Mouse (Mus musculus): ENCODE results near the gene Ctdnep1.

The Ctdnep1 gene

DNA sequence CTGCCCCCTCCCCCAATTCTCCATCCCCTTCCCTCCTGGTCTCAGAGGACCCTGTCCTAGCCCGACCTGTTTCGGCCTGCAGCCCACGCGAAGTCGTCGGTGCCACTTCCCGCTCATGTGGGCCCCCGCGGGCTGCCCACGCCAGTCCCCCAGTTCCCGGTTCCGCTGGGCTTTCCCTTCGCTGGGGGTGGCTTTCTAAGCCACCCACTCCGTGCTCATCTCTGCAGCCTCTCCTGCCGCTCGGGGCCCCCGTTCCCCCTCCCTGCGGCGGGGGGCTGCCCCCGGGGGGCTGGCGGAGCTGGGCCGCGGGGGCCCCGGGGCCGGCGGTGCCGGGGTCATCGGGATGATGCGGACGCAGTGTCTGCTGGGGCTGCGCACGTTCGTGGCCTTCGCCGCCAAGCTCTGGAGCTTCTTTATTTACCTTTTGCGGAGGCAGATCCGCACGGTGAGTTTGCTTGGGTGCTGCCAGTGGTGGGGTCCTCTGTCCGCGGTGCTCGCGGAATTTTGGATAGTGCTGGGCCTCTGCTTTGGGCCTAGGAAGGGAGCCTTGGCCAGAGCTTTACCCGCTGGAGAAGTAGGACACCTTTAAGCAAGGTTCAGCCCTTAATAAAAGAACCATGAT is at the start of gene Ctdnep1:
Gene Ctdnep1 (plus strand): TSS at position 16 of the 622 bp plus-strand sequence.
- ChIA-PET POLR2A (interaction anchor here (0.6 to 8.0 kb wide), 89 partner anchors 8 to 719 kb away, joined by 3 to 137 read pairs (median 5); partner anchors contain the start of genes 2810408A11Rik (in 3 of the 4), Cldn7 (in 3 of the 4), Eif5a (in 3 of the 4) and Gabarap (in 3 of the 4)), CTCF (interaction anchor here (0.6 to 1.9 kb wide), 12 partner anchors 10 to 250 kb away, joined by 3 to 18 read pairs (median 6); partner anchors contain the start of gene Gabarap (in 1 of the 4))

DNA sequence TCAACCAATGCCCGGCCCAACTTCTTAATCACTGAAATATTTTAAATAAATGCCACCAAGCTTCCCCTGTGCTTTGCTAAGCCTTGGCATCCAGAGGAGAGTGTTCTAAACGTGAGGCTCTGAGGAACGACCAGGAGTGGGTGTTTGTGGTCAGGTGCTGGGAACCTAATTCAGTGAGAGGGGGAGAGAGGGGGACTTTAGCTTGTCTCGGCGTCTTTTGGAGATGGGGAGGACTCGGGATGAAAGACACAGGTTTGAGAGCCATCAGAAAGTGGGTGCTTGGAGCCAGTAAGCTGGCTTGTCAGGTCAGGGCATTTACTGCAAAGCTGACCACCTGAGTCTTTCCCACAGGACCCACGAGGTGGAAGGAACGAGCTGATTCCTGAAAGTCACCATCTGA is 49.2 kb upstream of the Ctdnep1 start:
- ChIA-PET POLR2A (interaction anchor here in 2 of 4 experiments (0.5 to 19.7 kb wide), 9 partner anchors 11 to 487 kb away, joined by 3 to 350 read pairs (median 3); partner anchors contain the start of genes Eif5a (in 2 of the 2), Dvl2 (in 1 of the 2), Gps2 (in 1 of the 2) and Slc2a4 (in 1 of the 2)), CTCF (interaction anchor here (0.8 to 11.3 kb wide), 10 partner anchors 17 to 68 kb away, joined by 3 to 378 read pairs (median 4); partner anchors contain the start of genes Slc2a4 (in 2 of the 4), 2810408A11Rik (in 1 of the 4), Dvl2 (in 1 of the 4) and Neurl4 (in 1 of the 4))

DNA sequence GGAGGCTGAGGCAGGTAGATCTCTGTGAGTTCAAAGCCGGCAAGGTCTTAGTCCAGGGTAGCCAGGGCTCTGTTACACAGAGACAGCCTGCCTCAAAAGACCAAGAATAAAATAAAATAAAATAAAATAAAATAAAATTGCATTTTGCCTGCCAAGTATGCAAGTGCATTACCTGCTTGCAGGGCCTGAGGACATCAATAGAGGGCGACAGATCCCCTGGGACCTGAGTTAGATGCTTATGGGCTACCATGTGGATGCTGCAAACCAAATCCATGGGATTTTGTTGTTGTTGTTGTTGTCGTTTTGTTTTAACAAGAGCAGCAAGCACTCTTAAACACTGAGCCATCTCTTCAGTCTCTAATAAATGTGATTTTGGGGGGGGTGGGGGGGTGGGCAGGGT is 48.7 kb upstream of the Ctdnep1 start:
- CTCF ChIA-PET: interaction anchor here in 3 of 4 experiments (0.7 to 11.3 kb wide), 9 partner anchors 10 to 68 kb away, joined by 3 to 378 read pairs (median 5); partner anchors contain the start of genes Slc2a4 (in 2 of the 3), 2810408A11Rik (in 1 of the 3), Dvl2 (in 1 of the 3) and Eif5a (in 1 of the 3)

DNA sequence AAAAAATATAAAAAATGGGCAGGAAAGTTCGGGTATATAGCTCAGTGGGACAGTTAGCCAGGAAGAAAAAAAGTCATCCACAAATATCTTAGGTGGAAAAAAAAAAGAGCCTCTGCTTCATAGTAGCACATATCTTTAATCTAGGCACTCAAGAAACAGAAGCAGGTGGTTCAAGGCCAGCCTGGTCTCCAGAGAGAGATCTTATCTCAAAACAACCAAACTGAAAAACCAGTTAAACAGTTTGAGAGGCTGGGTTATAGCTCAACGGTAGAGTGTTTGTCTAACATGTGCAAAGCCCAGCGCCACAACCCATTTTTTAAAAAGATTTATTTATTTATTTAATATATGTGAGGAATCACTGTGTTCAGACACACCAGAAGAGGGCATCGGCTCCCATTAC is 47.9 kb upstream of the Ctdnep1 start:
- CTCF ChIA-PET: interaction anchor here (0.6 to 11.3 kb wide), 33 partner anchors 7 to 405 kb away, joined by 3 to 378 read pairs (median 5); partner anchors contain the start of genes Slc2a4 (in 4 of the 4), Eif5a (in 2 of the 4), Tmem95 (in 2 of the 4) and Acadvl (in 1 of the 4)
- POLR2A ChIA-PET: interaction anchor here (0.6 to 19.7 kb wide), 10 partner anchors 11 to 280 kb away, joined by 3 to 350 read pairs (median 16); partner anchors contain the start of genes Eif5a (in 4 of the 4), Slc2a4 (in 2 of the 4), Cldn7 (in 1 of the 4) and Gps2 (in 1 of the 4)

More for the DNA sequence above, 48.7 kb upstream of the Ctdnep1 start:
- POLR2A ChIA-PET: interaction anchor here in 2 of 4 experiments (0.5 to 19.7 kb wide), 9 partner anchors 10 to 487 kb away, joined by 3 to 350 read pairs (median 8); partner anchors contain the start of genes Eif5a (in 2 of the 2), Slc2a4 (in 2 of the 2), Dvl2 (in 1 of the 2) and Gps2 (in 1 of the 2)

DNA sequence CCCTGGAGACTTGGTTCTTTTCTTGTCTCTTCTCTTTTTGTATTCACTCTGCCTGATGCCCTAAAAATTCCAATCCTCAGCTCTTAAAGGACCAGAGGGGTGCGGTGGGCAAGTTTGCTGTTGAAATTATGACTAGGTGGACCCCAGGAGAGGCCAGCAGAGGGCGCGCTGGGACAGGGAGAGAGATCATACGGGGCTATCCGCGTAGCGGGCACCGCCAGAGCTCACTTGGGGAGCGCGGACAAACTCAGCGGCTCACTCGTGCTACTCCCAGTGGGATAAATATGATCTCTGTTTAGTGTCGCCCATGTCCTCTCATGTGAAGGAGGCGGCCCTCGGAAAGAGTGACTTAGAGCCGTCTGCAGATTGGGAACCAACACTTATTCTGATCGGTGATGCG is 46.8 kb upstream of the Ctdnep1 start:
- CTCF ChIA-PET: interaction anchor here (0.5 to 11.3 kb wide), 110 partner anchors 8 to 515 kb away, joined by 3 to 378 read pairs (median 4); partner anchors contain the start of genes Slc2a4 (in 4 of the 4), Eif5a (in 3 of the 4), Elp5 (in 3 of the 4) and Cldn7 (in 2 of the 4)
- POLR2A ChIA-PET: interaction anchor here (0.5 to 19.7 kb wide), 46 partner anchors 12 to 279 kb away, joined by 3 to 350 read pairs (median 4); partner anchors contain the start of genes Eif5a (in 4 of the 4), Slc2a4 (in 3 of the 4), Ctdnep1 (in 2 of the 4) and 2810408A11Rik (in 1 of the 4)

DNA sequence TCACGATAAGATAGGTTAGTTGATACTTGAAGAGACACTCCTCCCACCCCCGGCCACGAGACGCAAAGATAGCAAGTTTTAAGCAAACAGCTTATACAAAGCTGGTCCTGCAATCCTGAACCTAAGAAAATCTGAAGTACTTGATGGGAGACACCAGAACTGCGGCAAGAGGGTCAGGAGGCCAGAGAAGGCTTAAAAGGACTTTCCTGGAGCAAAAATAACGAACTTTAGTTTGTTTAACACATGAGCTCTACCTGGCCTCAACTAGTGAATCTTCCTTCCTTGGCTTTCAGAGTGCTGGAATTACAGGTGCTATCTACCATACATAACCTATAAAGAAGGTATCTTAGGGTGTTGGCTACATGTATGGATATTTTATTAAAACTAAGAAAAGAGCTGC is 46.3 kb upstream of the Ctdnep1 start:
- ChIA-PET POLR2A (interaction anchor here (0.7 to 19.7 kb wide), 52 partner anchors 11 to 278 kb away, joined by 3 to 350 read pairs (median 4); partner anchors contain the start of genes Eif5a (in 4 of the 4), Slc2a4 (in 3 of the 4), Ctdnep1 (in 2 of the 4) and Dvl2 (in 2 of the 4)), CTCF (interaction anchor here (0.5 to 11.3 kb wide), 89 partner anchors 9 to 515 kb away, joined by 3 to 378 read pairs (median 5); partner anchors contain the start of genes Slc2a4 (in 4 of the 4), Eif5a (in 3 of the 4), Elp5 (in 3 of the 4) and Slc16a11 (in 3 of the 4))

DNA sequence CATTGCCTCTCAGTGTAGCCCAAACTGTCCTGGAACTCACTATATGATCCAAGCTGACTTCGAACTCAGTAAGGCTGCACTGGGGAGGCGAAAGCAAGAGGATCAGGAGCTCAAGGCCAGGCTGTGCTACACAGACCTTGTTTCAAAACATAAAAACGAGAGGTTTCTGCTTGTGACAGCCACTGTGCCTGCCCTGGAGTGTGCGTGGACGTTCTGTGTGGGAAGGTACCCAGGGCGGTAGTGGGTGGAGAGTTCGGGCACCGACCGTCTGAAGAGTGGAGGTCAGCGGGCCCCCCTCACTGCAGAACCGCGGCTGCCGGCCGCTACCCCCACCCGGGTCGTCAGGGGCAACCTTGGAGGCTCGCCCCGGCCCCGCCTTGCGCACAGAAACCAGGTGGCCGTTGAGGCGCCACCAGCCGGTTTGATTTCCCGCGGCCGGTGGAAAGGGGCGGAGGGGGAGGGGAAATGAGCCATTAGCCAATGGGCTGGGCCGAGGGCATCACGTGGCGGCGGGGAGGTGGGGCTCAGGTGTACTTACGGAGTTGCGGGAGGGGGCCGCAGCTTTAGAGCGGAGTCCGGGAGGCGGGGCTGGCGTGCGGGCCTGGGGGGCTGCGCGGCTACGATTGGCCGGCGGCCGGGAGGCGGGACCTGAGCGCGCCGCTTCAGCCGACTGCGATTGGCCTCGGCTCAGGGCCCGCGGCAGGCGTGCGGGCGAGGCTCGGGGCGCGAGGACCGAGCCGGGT is 45.6 kb upstream of the Ctdnep1 start, which contains the start of gene Ybx2:
Gene Ybx2 (plus strand): TSS at position 660 of the 743 bp plus-strand sequence.
- ChIA-PET CTCF (interaction anchor here (0.7 to 11.3 kb wide), 38 partner anchors 9 to 386 kb away, joined by 3 to 378 read pairs (median 6); partner anchors contain the start of genes Slc2a4 (in 4 of the 4), Cldn7 (in 2 of the 4), Eif5a (in 2 of the 4) and Tmem95 (in 2 of the 4)), POLR2A (interaction anchor here (0.6 to 19.7 kb wide), 45 partner anchors 10 to 304 kb away, joined by 3 to 350 read pairs (median 5); partner anchors contain the start of genes Eif5a (in 4 of the 4), Slc2a4 (in 3 of the 4), Ctdnep1 (in 2 of the 4) and Dvl2 (in 2 of the 4))

DNA sequence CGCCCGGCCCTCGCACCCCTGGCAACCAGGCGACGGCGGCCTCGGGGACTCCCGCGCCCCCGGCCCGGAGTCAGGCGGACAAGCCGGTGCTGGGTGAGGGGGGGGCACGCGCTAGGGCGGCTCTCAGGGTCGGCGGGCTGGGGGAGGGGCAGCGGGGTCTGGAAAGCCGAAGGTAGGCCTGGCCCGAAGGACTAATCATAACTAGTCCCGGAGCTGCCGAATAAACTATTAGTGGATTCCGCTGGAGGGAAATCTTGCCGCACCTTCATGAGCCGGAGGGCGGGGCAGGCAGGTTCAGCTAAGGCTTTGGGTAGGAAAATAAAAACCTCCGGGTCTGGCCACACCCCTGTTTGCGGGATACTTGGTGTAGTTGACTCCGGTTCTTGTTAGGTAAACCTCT is 44.8 kb upstream of the Ctdnep1 start:
- POLR2A ChIA-PET: interaction anchor here (0.6 to 19.7 kb wide), 34 partner anchors 9 to 496 kb away, joined by 3 to 350 read pairs (median 6); partner anchors contain the start of genes Eif5a (in 4 of the 4), Slc2a4 (in 3 of the 4), 2810408A11Rik (in 2 of the 4) and Ctdnep1 (in 2 of the 4)
- CTCF ChIA-PET: interaction anchor here (0.6 to 11.3 kb wide), 14 partner anchors 9 to 636 kb away, joined by 3 to 378 read pairs (median 18); partner anchors contain the start of genes Slc2a4 (in 4 of the 4), Cldn7 (in 2 of the 4) and Eif5a (in 1 of the 4)

DNA sequence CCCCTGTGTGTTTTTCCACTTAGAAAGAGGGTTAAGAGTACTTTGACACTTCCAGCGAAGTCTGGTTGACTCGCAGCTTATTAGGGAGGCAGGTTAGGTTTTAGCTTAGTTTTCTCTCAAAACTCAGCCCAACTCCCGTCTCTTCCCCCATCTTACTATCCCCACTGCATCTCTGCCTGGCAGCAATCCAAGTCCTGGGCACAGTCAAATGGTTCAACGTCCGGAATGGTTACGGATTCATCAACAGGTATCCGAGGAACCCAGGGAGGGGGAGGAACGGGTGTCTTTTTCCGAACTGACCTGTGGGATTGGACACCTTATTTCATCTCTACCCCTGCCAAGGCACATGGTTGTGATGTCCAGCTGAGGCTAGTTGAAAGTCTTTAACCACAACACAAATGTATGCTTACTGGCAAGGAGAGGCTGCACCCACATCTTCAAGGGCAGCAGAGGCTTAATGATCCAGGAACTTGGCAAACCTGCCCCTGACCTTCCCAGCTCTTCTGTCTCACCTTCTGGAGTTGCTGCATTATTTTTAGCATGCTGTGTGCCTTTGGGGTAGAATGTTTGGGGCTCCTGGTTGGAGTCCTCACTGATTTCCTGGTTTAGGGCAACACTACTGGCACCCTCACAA is 44.1 kb upstream of the Ctdnep1 start:
- ChIA-PET POLR2A (interaction anchor here (0.5 to 19.7 kb wide), 29 partner anchors 10 to 277 kb away, joined by 3 to 350 read pairs (median 5); partner anchors contain the start of genes Slc2a4 (in 3 of the 4), 2810408A11Rik (in 2 of the 4), Eif5a (in 2 of the 4) and Neurl4 (in 2 of the 4)), CTCF (interaction anchor here (0.5 to 11.3 kb wide), 17 partner anchors 8 to 661 kb away, joined by 3 to 378 read pairs (median 4); partner anchors contain the start of genes Slc2a4 (in 4 of the 4), Cldn7 (in 2 of the 4) and Eif5a (in 1 of the 4))

DNA sequence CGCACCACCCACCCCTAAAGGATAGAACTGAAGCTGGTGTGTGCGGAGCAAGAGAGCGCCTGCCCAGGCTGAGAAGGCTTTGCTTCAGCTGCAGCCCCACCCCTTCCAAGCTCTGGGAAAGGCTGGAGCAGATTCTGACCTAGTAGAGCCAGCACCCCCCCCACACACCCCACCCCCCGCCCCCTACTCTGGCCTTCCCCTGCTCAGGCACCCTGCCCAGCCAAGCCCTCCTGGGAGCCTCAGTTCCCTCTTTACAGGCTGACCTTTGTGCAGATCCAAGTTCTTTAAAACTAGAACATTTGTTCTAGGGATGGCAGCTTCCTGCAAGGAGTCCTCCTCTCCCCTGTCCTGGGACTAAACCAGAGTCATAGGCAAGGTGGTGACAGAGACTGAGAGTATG is 43.6 kb upstream of the Ctdnep1 start:
- ChIA-PET CTCF (interaction anchor here (0.5 to 11.3 kb wide), 10 partner anchors 9 to 662 kb away, joined by 3 to 378 read pairs (median 5); partner anchors contain the start of genes Slc2a4 (in 4 of the 4) and Dvl2 (in 1 of the 4)), POLR2A (interaction anchor here (0.6 to 19.7 kb wide), 24 partner anchors 9 to 183 kb away, joined by 3 to 350 read pairs (median 5); partner anchors contain the start of genes Eif5a (in 3 of the 4), Slc2a4 (in 3 of the 4), 2810408A11Rik (in 1 of the 4) and Cldn7 (in 1 of the 4))

DNA sequence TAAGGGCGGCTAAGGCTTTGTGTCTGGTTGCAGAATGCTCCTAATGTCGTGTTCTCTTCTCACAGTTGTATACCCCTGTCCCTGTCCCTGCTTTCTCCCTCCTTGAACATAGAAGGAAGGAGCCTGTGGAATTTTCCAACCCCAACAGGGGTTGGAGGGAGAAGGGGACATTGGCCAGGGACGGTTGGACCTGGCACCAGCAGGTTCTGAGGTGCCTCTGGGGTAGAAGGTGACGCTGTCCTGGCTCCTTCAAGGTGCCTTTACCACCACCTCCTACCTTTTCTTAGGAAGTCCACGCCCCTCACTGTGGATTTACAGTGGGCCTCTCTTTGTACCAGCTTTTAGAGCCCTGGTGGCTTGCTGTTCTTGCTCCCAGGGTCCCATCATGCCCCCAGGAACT is 43.1 kb upstream of the Ctdnep1 start:
- CTCF ChIA-PET: interaction anchor here (0.6 to 11.3 kb wide), 7 partner anchors 11 to 117 kb away, joined by 4 to 378 read pairs (median 13); partner anchors contain the start of genes Slc2a4 (in 4 of the 4) and Dvl2 (in 1 of the 4)
- POLR2A ChIA-PET: interaction anchor here (0.6 to 19.7 kb wide), 22 partner anchors 9 to 152 kb away, joined by 3 to 350 read pairs (median 5); partner anchors contain the start of genes Eif5a (in 3 of the 4), Slc2a4 (in 3 of the 4), 2810408A11Rik (in 2 of the 4) and Neurl4 (in 2 of the 4)

DNA sequence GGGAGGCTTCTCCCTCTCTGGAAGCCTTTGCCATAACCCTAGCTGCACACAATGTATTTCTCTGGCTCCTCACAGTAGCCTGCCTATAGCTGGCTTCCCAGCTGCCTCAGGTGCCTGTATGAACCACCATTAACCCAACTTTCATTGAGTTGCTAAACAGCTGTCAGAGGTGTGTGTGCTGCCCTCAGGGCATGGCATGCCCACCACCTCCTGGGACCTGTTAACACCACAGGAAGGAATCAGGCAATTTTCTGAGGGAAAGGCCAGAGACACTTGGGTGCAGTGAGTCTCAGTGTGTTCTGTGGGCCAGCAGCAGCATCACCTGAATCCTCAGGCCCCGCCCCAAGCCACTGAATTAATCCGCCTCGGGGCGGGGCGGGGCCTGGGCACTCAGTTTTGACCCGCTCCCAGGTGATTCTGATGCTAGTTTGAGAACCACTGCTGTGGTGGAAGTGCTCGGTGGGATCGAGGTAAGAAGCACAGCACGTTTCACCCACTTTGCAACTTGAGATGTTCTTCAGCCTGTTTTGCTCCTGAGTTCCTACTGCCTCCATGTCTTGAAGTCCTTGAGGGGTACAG is 42.5 kb upstream of the Ctdnep1 start:
- ChIA-PET POLR2A (interaction anchor here in 3 of 4 experiments (0.6 to 19.7 kb wide), 13 partner anchors 8 to 503 kb away, joined by 3 to 350 read pairs (median 5); partner anchors contain the start of genes Slc2a4 (in 3 of the 3), Eif5a (in 2 of the 3), 2810408A11Rik (in 1 of the 3) and Ctdnep1 (in 1 of the 3)), CTCF (interaction anchor here (0.6 to 11.3 kb wide), 6 partner anchors 10 to 117 kb away, joined by 4 to 378 read pairs (median 48); partner anchors contain the start of gene Slc2a4 (in 4 of the 4))

DNA sequence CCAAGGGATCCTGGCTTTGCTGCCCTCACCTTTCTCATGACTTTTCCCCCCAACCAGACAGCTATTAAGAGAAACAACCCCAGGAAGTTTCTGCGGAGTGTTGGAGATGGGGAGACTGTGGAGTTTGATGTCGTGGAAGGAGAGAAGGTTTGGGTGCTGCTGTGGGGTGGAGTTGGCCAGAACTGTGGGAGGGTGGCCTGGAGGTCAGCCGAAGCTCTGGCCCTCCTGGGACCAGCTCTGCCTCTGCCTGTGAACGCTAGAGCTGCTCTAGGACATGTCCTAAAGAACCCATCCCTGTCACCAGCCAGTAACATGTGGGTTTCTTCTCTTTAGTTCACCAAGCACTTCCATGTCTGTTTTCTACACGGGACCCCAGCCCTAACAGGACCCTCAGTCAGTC is 41.8 kb upstream of the Ctdnep1 start:
- CTCF ChIA-PET: interaction anchor here (0.6 to 11.3 kb wide), 6 partner anchors 9 to 82 kb away, joined by 4 to 378 read pairs (median 48); partner anchors contain the start of gene Slc2a4 (in 4 of the 4)
- POLR2A ChIA-PET: interaction anchor here in 3 of 4 experiments (0.6 to 19.7 kb wide), 10 partner anchors 7 to 504 kb away, joined by 3 to 350 read pairs (median 26); partner anchors contain the start of genes Slc2a4 (in 3 of the 3), Eif5a (in 2 of the 3), 2810408A11Rik (in 1 of the 3) and Ctdnep1 (in 1 of the 3)

DNA sequence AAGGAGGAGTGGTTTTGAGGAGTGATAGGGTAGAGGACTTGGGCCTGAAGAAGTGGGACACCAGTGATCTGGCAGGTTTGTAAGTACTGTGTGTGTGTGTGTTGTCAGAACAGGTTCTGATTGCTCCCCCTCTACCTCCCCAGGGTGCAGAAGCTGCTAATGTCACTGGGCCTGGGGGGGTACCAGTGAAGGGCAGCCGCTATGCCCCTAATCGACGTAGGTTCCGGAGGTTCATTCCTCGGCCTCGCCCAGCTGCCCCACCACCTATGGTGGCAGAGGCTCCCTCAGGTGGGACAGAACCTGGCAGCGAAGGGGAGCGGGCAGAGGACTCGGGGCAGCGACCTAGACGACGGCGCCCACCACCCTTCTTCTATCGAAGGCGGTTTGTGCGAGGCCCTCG is 41.2 kb upstream of the Ctdnep1 start:
- ChIA-PET CTCF (interaction anchor here in 3 of 4 experiments (0.6 to 11.3 kb wide), 5 partner anchors 9 to 81 kb away, joined by 3 to 378 read pairs (median 13); partner anchors contain the start of gene Slc2a4 (in 3 of the 3)), POLR2A (interaction anchor here in 3 of 4 experiments (0.6 to 19.7 kb wide), 7 partner anchors 7 to 181 kb away, joined by 3 to 350 read pairs (median 93); partner anchors contain the start of genes Slc2a4 (in 3 of the 3), Eif5a (in 2 of the 3), Ctdnep1 (in 1 of the 3) and Gps2 (in 1 of the 3))
